Mouse (Mus musculus) intestine, embryonic 16.5 days (tissue): ENCODE results near the gene Selenoo. TPM values are rescaled to one million over a fixed set of nuclear protein-coding genes. Genes with fewer than 3 reads are reported as not detected.

ENCODE experiments used
- ATAC-seq: fragments of 200-750 bp; cut with Nextera tagmentation; 2 replicates; pipeline ENCODE4 v1.8.0; 2017; ENCODE audit warnings: moderate TSS enrichment, moderate library complexity
- H3K27ac ChIP-seq: fragments of 300-500 bp; sonication (generic); 2 replicates; pipeline ENCODE4 v1.5.1; 2014; ENCODE audit warnings: mild to moderate bottlenecking, low read length
- H3K27me3 ChIP-seq: fragments of 300-500 bp; sonication (generic); replicated peaks from 2 replicates; pipeline ENCODE4 v1.6.1; 2014; ENCODE audit warnings: low read length, control low read depth, mixed read lengths; ENCODE audit not compliant: control insufficient read depth, insufficient read depth
- H3K36me3 ChIP-seq: fragments of 300-500 bp; sonication (generic); 2 replicates; pipeline ENCODE4 v1.6.1; 2014; ENCODE audit warnings: low read length, control low read depth; ENCODE audit not compliant: control insufficient read depth, insufficient read depth
- H3K4me1 ChIP-seq: fragments of 300-500 bp; sonication (generic); 2 replicates; pipeline ENCODE4 v1.6.1; 2014; ENCODE audit warnings: low read length, control low read depth, mixed read lengths; ENCODE audit not compliant: control insufficient read depth, insufficient read depth
- H3K4me2 ChIP-seq: fragments of 300-500 bp; sonication (generic); 2 replicates; pipeline ENCODE4 v1.6.1; 2014; ENCODE audit warnings: low read depth, low read length, control low read depth
- H3K4me3 ChIP-seq: fragments of 300-500 bp; sonication (generic); 2 replicates; pipeline ENCODE4 v1.5.1; 2014; ENCODE audit warnings: mild to moderate bottlenecking, low read length
- H3K9ac ChIP-seq: fragments of 300-500 bp; sonication (generic); 2 replicates; pipeline ENCODE4 v1.6.1; 2014; ENCODE audit warnings: low read depth, low read length
- H3K9me3 ChIP-seq: fragments of 300-500 bp; sonication (generic); 2 replicates; pipeline ENCODE4 v1.6.1; 2016; ENCODE audit warnings: low read length, control low read depth; ENCODE audit not compliant: control insufficient read depth
- WGBS: fragments of 180-500 bp; shearing (Covaris S2); extraction: QIAGEN DNeasy Blood & Tissue Kit; methylation state at CpG from one replicate; pipeline ENCODE4 v1.1.7; 2014; 5-methylcytosine and 5-hydroxymethylcytosine counted together
- polyA plus RNA-seq: library from polyadenylated mRNA; unstranded; fragments of >200 nt; fragmentation: Nextera tagmentation; extraction: Ambion mirVana; gene quantifications from 2 replicates; pipeline ENCODE4 v1.2.1, GENCODE M21; 2015

Gene Selenoo
- polyA plus RNA-seq, 1 experiment from 2014 or later = 13.7 TPM

DNA sequence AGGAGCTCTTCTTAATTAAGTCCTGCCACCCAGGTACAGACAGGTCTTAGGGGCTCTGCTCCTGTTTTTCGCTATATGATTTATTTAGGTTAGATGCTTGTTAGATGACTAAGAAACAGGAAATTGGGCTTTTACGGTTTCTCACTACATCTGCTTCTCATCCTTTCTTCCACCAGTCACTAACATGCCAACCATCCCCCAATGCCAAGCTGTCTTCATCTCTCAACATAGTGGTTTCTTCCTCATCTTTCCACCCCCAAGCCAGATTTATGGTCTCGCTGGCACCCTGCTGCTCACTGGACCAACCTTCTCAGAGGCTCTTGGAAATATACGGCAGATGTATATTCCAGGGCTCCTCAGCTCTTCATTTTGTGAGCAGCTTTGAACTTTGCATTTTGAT is 1.8 kb downstream of the Selenoo start:
- 78% methylated on average over 4 of the region's 4 CpGs for WGBS
- H3K36me3 ChIP-seq = peaks cover 20% of the 10 kb centered on the region
- H3K4me1 ChIP-seq = peaks cover 20% of the 10 kb centered on the region
- no peaks in the 10 kb centered on the region for H3K27me3 ChIP-seq
- H3K4me2 ChIP-seq = no peak overlapping the region
- H3K27ac ChIP-seq = no peak overlapping the region
- H3K9ac ChIP-seq = no peak overlapping the region
- ATAC-seq = no peak
- no peak overlapping the region for H3K4me3 ChIP-seq
- no peaks in the 10 kb centered on the region for H3K9me3 ChIP-seq

DNA sequence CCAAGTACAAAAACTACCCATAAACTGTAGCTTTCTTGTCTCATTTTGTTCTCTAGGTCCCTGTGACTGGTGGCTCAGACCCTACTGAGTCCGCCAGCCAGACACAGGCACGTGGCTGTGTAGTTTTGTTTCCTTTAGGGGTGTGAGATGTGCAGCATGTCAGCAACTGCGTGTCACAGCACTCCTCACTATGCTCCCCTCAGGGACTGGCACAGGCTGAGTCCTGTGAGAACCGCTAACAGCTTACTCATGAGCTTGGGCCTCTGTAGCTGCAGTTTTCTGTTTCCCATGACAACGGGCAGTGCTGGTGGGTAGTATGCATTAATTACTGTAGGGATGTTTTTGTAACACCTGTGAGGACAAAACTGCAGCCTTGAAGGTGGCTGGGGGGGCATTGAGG is 3.3 kb downstream of the Selenoo start:
- ATAC-seq = no peak
- H3K36me3 ChIP-seq = peaks cover 18% of the 10 kb centered on the region
- no peak overlapping the region for H3K27ac ChIP-seq
- H3K4me3 ChIP-seq = no peak overlapping the region
- no peaks in the 10 kb centered on the region for H3K27me3 ChIP-seq
- no peak overlapping the region for H3K4me2 ChIP-seq
- no peaks in the 10 kb centered on the region for H3K9me3 ChIP-seq
- H3K4me1 ChIP-seq = peaks cover 20% of the 10 kb centered on the region
- WGBS = 81% methylated on average over 5 of the region's 5 CpGs
- H3K9ac ChIP-seq = no peak overlapping the region

DNA sequence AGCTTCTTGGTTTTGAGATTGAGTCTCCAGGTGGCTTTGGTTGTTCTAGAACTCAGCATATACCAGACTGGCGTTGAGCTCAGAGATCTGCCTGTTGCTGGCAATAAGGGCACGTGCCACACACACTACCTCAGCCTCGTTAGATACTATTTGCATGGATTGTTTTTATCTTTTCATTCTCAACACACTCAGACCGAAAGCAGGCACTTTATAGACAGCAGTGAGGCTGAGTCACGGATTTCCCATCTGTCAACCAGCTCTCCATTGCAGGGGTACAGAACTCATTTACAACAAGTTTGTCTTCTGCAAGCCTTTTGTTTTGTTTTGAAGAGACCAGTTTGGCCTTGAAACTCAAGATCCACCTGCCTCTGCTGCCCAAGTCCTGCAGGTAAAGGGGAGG is 8.6 kb downstream of the Selenoo start:
- H3K27me3 ChIP-seq = no peaks in the 10 kb centered on the region
- no peak overlapping the region for H3K4me3 ChIP-seq
- H3K4me1 ChIP-seq = no peaks in the 10 kb centered on the region
- H3K27ac ChIP-seq = no peak overlapping the region
- no peak overlapping the region for H3K9ac ChIP-seq
- 91% methylated on average over 5 of the region's 5 CpGs for WGBS
- no peaks in the 10 kb centered on the region for H3K9me3 ChIP-seq
- peaks cover 43% of the 10 kb centered on the region for H3K36me3 ChIP-seq
- H3K4me2 ChIP-seq = no peak overlapping the region
- no peak for ATAC-seq

GRCm38 (mm10) chr15:89098616-89099015 is 9.7 kb downstream of the Selenoo start:
- WGBS = 92% methylated on average over 7 of the region's 7 CpGs
- peaks cover 49% of the 10 kb centered on the region for H3K36me3 ChIP-seq
- no peak overlapping the region for H3K27ac ChIP-seq
- no peaks in the 10 kb centered on the region for H3K27me3 ChIP-seq
- no peak for ATAC-seq
- H3K9me3 ChIP-seq = no peaks in the 10 kb centered on the region
- no peak overlapping the region for H3K4me3 ChIP-seq
- H3K9ac ChIP-seq = no peak overlapping the region
- H3K4me2 ChIP-seq = no peak overlapping the region
- H3K4me1 ChIP-seq = no peaks in the 10 kb centered on the region

- H3K9ac ChIP-seq = no peak overlapping the region
- no peak overlapping the region for H3K4me3 ChIP-seq
- 85% methylated on average over 12 of the region's 12 CpGs for WGBS
Observed at GRCm38 (mm10) chr15:89100823-89101222, 11.9 kb downstream of the Selenoo start.

GRCm38 (mm10) chr15:89102646-89103045 is 13.8 kb downstream of the Selenoo start:
- peaks cover 41% of the 10 kb centered on the region for H3K36me3 ChIP-seq
- H3K4me3 ChIP-seq = no peak overlapping the region
- no peak overlapping the region for H3K27ac ChIP-seq
- H3K4me2 ChIP-seq = no peak overlapping the region
- H3K9ac ChIP-seq = no peak overlapping the region
- no peak for ATAC-seq
- H3K9me3 ChIP-seq = no peaks in the 10 kb centered on the region
- H3K4me1 ChIP-seq = no peaks in the 10 kb centered on the region
- WGBS = 84% methylated on average over 5 of the region's 5 CpGs
- H3K27me3 ChIP-seq = no peaks in the 10 kb centered on the region

More at GRCm38 (mm10) chr15:89100823-89101222, 11.9 kb downstream of the Selenoo start:
- H3K9me3 ChIP-seq = no peaks in the 10 kb centered on the region
- peaks cover 39% of the 10 kb centered on the region for H3K36me3 ChIP-seq
- ATAC-seq = no peak
- H3K4me2 ChIP-seq = no peak overlapping the region
- H3K27me3 ChIP-seq = no peaks in the 10 kb centered on the region
- H3K27ac ChIP-seq = no peak overlapping the region
- no peaks in the 10 kb centered on the region for H3K4me1 ChIP-seq

DNA sequence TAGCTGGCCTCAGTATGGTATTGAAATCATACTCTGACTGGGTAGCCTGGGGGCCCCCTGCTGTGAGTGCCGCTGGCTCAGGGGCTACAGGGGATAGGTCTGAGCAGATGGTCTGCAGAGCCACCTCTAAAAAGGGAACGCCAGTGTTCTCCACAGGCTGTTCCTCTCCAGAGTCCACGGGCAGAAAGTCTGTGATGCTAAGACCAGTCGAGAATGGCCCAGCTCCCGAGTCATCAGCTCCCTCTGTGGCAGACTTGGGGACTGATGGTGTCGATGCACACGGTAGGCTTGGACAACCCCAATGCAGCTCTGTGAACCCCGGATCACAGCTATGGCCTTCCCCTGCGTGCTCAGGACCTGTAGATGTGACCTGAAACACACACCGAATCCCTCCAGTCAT is 15.0 kb downstream of the Selenoo start:
- Histone ChIP-seq H3K4me3 (no peak overlapping the region), H3K36me3 (peaks cover 37% of the 10 kb centered on the region), H3K4me2 (no peak overlapping the region), H3K4me1 (no peaks in the 10 kb centered on the region), H3K27ac (no peak overlapping the region), H3K9ac (no peak overlapping the region), H3K27me3 (no peaks in the 10 kb centered on the region), H3K9me3 (no peaks in the 10 kb centered on the region)
- WGBS = 87% methylated on average over 10 of the region's 10 CpGs
- no peak for ATAC-seq

GRCm38 (mm10) chr15:89104425-89104824 is 15.5 kb downstream of the Selenoo start:
- WGBS = 98% methylated on average over 8 of the region's 8 CpGs
- Histone ChIP-seq H3K9ac (no peak overlapping the region), H3K9me3 (no peaks in the 10 kb centered on the region), H3K27ac (no peak overlapping the region), H3K4me2 (no peak overlapping the region), H3K4me3 (no peak overlapping the region), H3K36me3 (peaks cover 35% of the 10 kb centered on the region), H3K27me3 (no peaks in the 10 kb centered on the region), H3K4me1 (no peaks in the 10 kb centered on the region)
- no peak for ATAC-seq

DNA sequence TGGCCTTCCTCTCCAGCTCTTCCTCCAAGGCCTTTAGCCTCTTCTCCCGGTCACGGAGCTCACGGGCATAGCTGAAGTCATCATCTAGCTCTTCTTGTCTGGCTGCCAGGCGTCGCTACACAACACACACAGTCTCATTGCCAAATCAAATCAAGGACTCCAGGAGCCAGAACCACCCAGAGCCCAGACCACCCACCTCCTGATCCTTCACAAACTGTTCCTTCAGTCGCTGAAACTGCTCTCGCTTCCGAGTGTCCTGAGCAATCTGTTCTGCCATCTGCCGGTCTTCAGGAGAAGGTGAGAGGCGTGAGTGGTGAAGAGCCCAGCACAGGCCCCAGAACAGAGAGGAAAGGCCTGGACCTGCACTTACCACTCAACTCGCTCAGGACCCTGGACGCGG is 17.2 kb downstream of the Selenoo start:
- Histone ChIP-seq H3K27me3 (no peaks in the 10 kb centered on the region), H3K4me1 (no peaks in the 10 kb centered on the region), H3K27ac (no peak overlapping the region), H3K4me3 (no peak overlapping the region), H3K36me3 (peaks cover 21% of the 10 kb centered on the region; the same call in 1 of the 2 replicates), H3K4me2 (no peak overlapping the region), H3K9ac (no peak overlapping the region), H3K9me3 (no peaks in the 10 kb centered on the region)
- 91% methylated on average over 13 of the region's 13 CpGs for WGBS
- ATAC-seq = no peak

DNA sequence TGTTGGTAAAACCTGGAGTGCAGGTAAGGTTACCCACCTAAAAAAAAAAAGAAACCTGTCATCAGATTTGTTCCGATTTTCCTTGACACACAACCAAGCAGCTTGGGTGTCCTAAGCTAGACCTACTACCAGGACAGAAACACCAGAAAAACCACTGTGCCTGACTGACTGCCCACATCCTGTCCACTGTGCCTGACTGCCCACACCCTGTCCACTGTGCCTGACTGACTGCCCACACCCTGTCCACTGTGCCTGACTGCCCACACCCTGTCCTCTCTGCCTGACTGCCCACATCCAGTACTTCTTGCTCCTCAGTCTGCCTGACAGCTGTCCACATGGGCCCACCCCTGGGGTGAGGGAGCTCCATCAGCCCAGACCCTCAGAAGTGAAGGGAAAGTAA is 18.1 kb downstream of the Selenoo start:
- H3K27me3 ChIP-seq = no peaks in the 10 kb centered on the region
- H3K4me3 ChIP-seq = no peak overlapping the region
- H3K9me3 ChIP-seq = no peaks in the 10 kb centered on the region
- no peak overlapping the region for H3K4me2 ChIP-seq
- H3K9ac ChIP-seq = no peak overlapping the region
- WGBS = 96% methylated on average over 1 of the region's 1 CpGs
- H3K4me1 ChIP-seq = no peaks in the 10 kb centered on the region
- H3K36me3 ChIP-seq = peaks cover 21% of the 10 kb centered on the region; the same call in 1 of the 2 replicates
- no peak overlapping the region for H3K27ac ChIP-seq
- no peak for ATAC-seq
